Mouse (Mus musculus): ENCODE measurements around the gene Alk. TPM values are rescaled to one million over a fixed set of nuclear protein-coding genes. Genes with fewer than 3 reads are reported as not detected.

Alk gene
- total RNA-seq, 2 experiments from 2014 or later, result 7.4 to 9.1 TPM

GRCm38 (mm10) chr17:72414676-72415075 lies 189.8 kb downstream of the Alk start:
- no peak for DNase-seq
- intact Hi-C loops (cut with DNase I), result no loop called here

DNA sequence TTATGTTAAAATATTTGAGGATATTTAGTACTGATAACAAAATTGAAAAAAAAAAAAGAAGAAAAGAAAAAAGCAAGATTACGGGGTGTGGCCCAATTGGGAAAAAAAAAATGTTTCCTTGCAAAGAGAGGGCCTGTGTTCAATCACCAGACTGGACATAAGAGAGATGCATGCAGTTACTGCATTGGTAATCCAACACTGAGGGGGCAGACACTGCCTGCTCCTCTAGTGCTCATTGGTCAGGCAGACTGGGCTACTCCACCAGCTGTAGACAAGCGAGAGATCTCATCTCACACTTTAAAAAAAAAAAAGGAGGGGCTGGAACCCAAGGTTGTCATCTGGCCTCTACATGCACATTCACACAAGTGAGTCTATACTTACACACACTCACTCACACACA lies 199.6 kb downstream of the Alk start:
- intact Hi-C loops (cut with DNase I), result no loop called here
- DNase-seq, result no peak

- intact Hi-C loops (cut with DNase I), result no loop called here
- no peak for DNase-seq
Observed at GRCm38 (mm10) chr17:72401861-72402260, 202.6 kb downstream of the Alk start.

GRCm38 (mm10) chr17:72401349-72401748 lies 203.1 kb downstream of the Alk start:
- DNase-seq, result no peak
- intact Hi-C loops (cut with DNase I), result no loop called here

DNA sequence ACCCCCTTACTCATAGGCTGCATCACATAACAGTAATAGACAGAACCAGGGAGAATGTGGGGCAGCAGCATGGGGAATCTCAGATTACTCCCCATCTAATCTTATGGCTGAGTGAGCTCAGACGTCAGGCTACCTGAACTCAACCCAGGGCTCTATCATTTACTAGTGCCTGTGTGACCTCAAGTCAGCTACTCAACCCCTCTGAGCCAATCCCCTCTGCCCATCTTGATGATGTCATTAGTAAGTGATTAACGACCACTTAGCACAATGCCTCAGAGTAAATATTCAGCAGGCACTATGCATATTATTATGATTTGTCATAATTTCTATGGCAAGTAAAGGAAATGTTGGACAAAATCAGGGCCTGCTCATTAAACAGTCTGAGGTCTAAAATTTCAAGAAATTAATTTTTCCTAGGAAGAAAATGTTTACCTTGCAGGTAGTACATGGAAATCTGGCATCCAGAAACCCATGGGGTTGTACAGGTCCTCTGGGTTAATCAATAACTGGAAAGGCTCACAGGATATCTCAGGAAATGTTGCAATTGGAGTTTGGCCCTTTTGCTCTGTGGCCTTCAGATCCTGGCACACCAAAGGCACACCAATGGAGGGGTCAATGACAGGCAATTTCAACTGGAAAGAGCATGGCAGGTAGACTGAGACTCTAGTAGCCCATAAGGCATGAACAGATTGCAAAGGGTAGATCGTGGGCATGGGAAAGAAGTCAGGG lies 204.9 kb downstream of the Alk start:
- intact Hi-C loops (cut with DNase I), result no loop called here
- no peak for DNase-seq

DNA sequence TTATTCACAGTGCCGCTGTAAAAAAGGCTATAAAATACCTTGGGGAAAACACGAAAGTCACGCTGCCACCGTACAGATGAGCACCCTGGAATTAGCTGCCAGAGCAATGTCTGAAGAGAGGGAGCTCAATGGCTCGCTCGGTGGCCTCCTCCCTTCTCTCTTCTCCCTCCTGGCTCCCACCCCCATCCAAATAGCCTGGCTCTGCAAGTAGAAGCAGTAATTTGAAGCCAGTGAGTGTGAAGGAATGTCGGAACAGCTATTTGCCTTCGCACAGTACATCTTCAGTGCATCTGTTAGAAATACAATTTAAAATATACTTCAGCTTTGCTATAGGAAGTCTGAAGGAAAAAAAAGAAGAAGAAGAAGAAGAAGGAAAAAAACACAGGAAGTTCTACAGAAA lies 208.5 kb downstream of the Alk start:
- intact Hi-C loops (cut with DNase I), result no loop called here
- DNase-seq, result no peak

- DNase-seq, result no peak
- intact Hi-C loops (cut with DNase I), result no loop called here
Observed at GRCm38 (mm10) chr17:72368991-72369390, 235.4 kb downstream of the Alk start.

DNA sequence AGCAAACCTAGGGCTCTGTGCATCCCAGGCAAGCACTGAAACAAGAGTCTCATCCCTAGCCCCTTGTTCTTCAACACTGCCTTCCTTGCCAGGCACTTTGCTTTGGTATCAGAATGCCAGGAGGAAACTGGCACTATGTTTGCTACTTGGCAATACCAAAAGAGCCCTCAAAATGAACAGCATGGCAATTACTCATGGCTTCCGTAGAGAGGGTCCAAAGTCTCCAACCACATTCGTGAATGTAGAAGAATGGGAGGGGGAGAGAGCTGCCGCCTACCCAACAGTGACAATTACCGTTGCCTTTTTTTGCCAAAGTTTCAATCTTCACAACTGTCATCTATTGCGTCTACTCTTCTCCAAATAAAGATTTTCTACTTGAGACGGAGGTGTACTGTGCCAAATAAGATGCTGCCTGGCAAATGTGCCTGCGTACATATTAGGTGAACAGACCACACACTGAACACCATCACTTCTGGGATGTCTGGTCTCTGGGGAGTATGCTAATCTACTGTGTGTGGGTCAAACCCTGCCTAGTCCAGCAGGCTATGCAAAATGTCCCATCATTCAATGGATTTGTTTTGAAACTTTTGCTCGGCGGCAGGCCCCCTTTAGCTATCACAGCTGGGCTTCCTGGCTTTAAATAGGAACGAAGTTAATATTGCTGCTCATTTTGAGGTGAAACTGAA lies 241.5 kb downstream of the Alk start:
- intact Hi-C loops (cut with DNase I), result no loop called here
- no peak for DNase-seq

DNA sequence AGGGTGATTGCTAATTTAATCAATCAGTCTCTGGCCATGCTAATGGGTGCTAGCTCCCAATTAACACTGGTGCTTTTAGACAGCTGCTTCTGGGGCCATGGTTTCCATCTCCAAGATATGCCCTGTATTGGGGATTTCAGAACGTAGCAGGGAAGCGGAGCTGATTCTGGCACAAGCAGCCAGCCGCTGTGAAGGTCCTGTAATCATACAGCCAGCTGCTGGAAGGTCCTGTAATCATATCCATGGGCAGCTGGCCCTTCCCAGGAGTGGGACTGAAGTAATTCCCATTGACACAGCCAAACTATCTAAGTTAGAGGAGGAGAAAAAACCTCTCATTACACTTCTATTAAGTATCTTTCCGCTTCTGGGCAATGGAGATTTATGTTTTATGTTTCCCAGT lies 242.5 kb downstream of the Alk start:
- DNase-seq, result no peak
- intact Hi-C loops (cut with DNase I), result no loop called here

GRCm38 (mm10) chr17:72356759-72357302 lies 247.6 kb downstream of the Alk start:
- DNase-seq, result no peak
- intact Hi-C loops (cut with DNase I), result no loop called here

DNA sequence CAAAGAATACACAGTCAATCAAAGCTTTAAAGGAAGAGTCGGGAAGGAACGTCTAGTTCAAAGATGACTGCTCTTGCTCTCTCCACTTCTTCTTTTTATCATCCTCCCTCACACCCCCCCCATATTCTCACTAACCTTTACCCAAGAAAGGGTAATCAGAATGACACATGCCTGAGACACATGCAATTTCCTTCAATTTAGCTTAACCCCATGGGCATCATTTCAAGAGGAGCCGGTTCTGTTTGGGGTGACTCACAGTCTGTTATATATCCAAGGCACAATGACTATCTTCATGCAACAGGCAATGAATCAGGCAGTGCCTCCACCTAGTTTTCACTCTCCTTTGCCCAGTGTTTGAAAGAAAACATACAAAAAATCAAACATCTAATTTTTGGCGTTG lies 265.0 kb downstream of the Alk start:
- no peak for DNase-seq
- intact Hi-C loops (cut with DNase I), result no loop called here

- intact Hi-C loops (cut with DNase I), result no loop called here
- no peak for DNase-seq
Observed at GRCm38 (mm10) chr17:72332909-72333308, 271.5 kb downstream of the Alk start.

DNA sequence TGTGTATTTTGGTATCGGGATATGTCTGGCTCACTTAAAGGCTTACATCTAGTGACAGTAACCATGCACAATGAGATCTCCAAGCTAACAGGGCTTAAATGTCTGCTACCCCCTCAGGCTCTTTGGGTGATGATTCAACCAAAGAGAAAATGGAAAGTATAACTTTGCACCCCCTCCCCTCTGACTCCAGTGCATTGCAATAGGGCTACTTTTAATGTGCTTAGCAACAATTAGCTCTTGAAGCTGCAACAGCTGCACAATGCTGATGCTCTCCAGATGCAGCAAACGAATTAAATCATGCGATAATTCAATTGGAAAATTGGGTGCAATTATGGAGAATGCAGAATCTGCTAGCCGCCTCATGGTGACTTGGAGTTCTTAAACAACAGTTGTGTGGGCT lies 278.5 kb downstream of the Alk start:
- intact Hi-C loops (cut with DNase I), result no loop called here
- no peak for DNase-seq

DNA sequence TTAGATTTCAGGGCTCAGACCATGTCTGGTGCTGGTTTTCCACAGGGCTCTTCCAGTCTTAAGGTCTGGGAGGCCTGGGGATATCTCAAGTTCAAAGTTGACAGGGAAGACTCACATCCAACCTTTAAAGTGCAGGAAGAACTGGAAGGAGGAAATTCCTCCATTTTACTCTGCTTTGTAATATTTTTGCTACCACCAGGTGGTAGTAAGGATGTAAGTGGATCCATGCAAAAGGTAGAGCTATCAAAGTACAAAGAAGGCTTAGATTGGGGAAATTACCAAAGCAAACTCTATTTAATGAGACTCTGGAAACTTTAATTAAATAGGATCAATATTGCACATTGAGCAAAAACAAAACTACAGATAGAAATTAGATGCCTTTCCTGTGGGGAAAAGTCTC lies 284.9 kb downstream of the Alk start:
- intact Hi-C loops (cut with DNase I), result loop anchor here (5.0 kb wide), 1 partner anchor 463 kb away; no protein-coding TSS in a partner anchor
- DNase-seq, result no peak

DNA sequence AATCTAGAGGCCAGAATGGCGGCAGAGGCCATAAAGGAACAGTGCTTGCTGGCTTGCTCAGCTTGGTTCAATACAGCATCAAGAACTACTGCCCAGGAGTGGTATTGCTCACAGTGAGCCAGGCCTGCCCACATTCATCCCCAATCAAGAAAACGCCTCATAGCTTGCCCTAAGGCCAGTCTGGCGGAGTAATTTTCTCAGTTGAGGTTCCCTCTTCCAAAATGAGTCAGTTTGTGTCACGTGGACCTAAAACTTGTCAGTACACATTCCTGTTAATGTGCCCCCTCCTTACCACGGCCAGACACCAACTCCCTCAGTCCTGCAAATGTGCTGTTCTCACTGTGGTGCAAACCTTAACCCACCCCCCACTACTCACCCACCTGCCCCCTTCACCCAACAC lies 304.8 kb downstream of the Alk start:
- no peak for DNase-seq
- intact Hi-C loops (cut with DNase I), result no loop called here

GRCm38 (mm10) chr17:72296349-72296748 lies 308.1 kb downstream of the Alk start:
- no peak for DNase-seq
- intact Hi-C loops (cut with DNase I), result no loop called here

GRCm38 (mm10) chr17:72293267-72293580 lies 311.2 kb downstream of the Alk start:
- intact Hi-C loops (cut with DNase I), result no loop called here
- no peak for DNase-seq

DNA sequence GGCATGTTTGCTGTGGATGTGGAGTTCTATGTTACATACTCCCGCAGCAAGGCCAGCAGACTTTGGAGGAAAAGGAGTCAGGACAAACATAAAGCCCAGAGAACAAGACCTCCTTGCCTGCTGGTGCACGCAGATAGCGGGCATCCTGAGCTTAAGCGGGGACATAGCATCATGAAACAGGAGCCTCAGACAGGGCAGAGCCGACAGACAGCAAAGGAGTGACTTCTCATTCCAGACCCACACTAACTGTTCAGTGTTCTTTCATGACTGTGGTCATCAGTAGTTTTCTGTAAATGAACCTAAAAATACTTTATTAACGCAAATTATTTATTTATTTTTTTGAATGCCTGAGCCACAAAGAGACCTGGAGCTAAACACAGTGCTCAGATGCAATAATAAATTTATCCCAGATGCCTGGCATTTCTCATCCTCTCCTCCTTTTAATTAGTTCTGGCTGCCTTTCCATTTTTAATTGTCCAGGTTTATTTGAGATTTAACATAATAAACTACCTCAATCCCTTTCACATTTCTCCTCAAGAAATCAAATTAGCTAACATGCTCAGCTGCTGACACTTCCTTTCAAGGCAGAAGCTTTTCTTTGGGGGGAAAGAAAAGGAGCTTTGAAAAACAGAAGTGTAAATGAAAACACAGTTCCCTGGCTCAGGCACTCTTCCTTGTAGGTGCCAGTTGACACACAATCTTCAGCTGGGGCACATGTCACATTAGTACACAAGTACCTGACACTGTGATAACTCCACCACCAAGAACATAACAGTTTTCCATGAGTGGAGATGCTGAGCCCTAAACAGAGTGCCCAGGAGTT lies 311.8 kb downstream of the Alk start:
- no peak for DNase-seq
- intact Hi-C loops (cut with DNase I), result no loop called here

DNA sequence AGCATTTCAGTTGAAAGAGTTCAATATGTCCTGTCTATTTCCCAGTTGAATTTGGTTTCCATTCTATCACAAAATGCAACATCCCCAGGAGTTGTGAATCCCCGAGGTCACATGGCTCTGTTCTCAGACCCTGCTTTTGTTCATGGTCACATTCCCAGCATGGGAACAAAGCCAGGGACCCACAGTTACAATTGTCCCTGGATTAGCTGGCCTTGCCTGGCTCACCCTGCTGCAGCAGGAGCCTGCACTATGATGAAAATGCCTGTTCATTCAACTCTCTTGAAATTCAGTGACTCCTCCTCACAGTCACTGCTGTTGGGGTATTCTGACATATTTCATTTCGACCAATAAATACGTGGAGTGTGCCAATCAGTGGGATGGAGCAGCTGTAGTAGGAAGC lies 318.5 kb downstream of the Alk start:
- intact Hi-C loops (cut with DNase I), result no loop called here
- DNase-seq, result peak; percentile 6

DNA sequence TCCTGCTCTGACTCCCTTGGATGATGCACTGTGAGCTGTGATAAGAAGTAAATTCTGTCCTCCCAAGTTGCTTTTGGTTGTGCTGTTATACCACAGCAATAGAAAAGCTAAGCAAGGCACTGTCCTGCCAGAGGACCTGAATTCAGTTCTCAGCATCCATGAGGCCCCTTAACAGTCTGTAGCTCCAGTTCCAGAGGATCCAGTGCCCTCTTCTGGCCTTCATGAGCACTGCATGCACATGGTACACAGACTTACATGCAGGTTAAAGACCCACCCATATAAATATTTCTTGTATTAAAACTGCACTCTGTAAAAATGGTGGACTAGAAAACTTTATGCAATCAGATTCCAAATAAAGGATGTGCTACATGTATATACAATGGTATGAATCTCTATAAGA lies 326.1 kb downstream of the Alk start:
- intact Hi-C loops (cut with DNase I), result no loop called here
- DNase-seq, result no peak

GRCm38 (mm10) chr17:72276778-72277177 lies 327.6 kb downstream of the Alk start:
- intact Hi-C loops (cut with DNase I), result no loop called here
- DNase-seq, result no peak

All from left cerebral cortex, postnatal 4 days (tissue).